18 mouse cellular contexts compared by ENCODE assay signal in genomic region chr11:81270518-81270917, GRCm38 (mm10).
DNase-seq lines count a peak whose midpoint lies in the region; ATAC-seq and TF ChIP-seq lines count a peak whose summit lies in the region.
"Had no signal": no experiment of that assay in that cellular context is flagged by ENCODE, and none has a peak within 500 bp of the region (broad histone marks: within the 10 kb centered on the region; RNA-seq: fewer than 3 reads in every experiment).

No protein-coding gene starts in this region.

- no peak overlapping the region for H3K27ac ChIP-seq in hindbrain, postnatal 0 days
- no peak overlapping the region for H3K27ac ChIP-seq in hindbrain, embryonic 12.5 days
- no peak overlapping the region for H3K27ac ChIP-seq in midbrain, embryonic 13.5 days
- H3K27ac ChIP-seq in midbrain, embryonic 15.5 days: no peak overlapping the region
- H3K27ac ChIP-seq: embryonic facial prominence, embryonic 15.5 days; limb, embryonic 13.5 days; liver, embryonic 15.5 days had no signal

- H3K27me3 ChIP-seq in hindbrain, postnatal 0 days (ENCODE audit: insufficient read depth, low read length): no peaks in the 10 kb centered on the region
- no peaks in the 10 kb centered on the region for H3K27me3 ChIP-seq in hindbrain, embryonic 12.5 days
- no peaks in the 10 kb centered on the region for H3K27me3 ChIP-seq in midbrain, embryonic 13.5 days
- H3K27me3 ChIP-seq in midbrain, embryonic 15.5 days (replicated peaks): no peaks in the 10 kb centered on the region
- H3K27me3 ChIP-seq: embryonic facial prominence, embryonic 15.5 days; limb, embryonic 13.5 days; liver, embryonic 15.5 days had no signal

- TF ChIP-seq CTCF in hindbrain, postnatal 0 days (IDR thresholded peaks at IDR 0.05; ENCODE audit: low read depth): no peak

- H3K36me3 ChIP-seq in hindbrain, postnatal 0 days (ENCODE audit: insufficient read depth, low read length): no peaks in the 10 kb centered on the region
- no peaks in the 10 kb centered on the region for H3K36me3 ChIP-seq in hindbrain, embryonic 12.5 days
- no peaks in the 10 kb centered on the region for H3K36me3 ChIP-seq in midbrain, embryonic 13.5 days
- H3K36me3 ChIP-seq in midbrain, embryonic 15.5 days (replicated peaks): no peaks in the 10 kb centered on the region
- H3K36me3 ChIP-seq: embryonic facial prominence, embryonic 15.5 days; limb, embryonic 13.5 days; liver, embryonic 15.5 days had no signal

- H3K4me2 ChIP-seq in hindbrain, postnatal 0 days (ENCODE audit: low read depth, low read length): no peak overlapping the region
- H3K4me2 ChIP-seq in hindbrain, embryonic 12.5 days (replicated peaks): no peak overlapping the region
- H3K4me2 ChIP-seq in midbrain, embryonic 13.5 days (replicated peaks): no peak overlapping the region
- H3K4me2 ChIP-seq in midbrain, embryonic 15.5 days: no peak overlapping the region
- H3K4me2 ChIP-seq: embryonic facial prominence, embryonic 15.5 days; limb, embryonic 13.5 days; liver, embryonic 15.5 days had no signal

- intact Hi-C loops in gastrocnemius, postnatal 36 days (cut with DNase I): no loop called here

- WGBS in hindbrain, postnatal 0 days: 35% methylated on average over 7 of the region's 7 CpGs
- WGBS in hindbrain, embryonic 12.5 days: 52% methylated on average over 7 of the region's 7 CpGs
- WGBS in midbrain, embryonic 13.5 days: 53% methylated on average over 7 of the region's 7 CpGs
- WGBS in midbrain, embryonic 15.5 days: 51% methylated on average over 7 of the region's 7 CpGs

- H3K4me1 ChIP-seq in hindbrain, postnatal 0 days (ENCODE audit: insufficient read depth, low read length): no peaks in the 10 kb centered on the region
- no peaks in the 10 kb centered on the region for H3K4me1 ChIP-seq in hindbrain, embryonic 12.5 days
- H3K4me1 ChIP-seq in midbrain, embryonic 13.5 days (replicated peaks): peaks cover 11% of the 10 kb centered on the region; the same call in 1 of the 2 replicates
- H3K4me1 ChIP-seq in midbrain, embryonic 15.5 days: peaks cover 14% of the 10 kb centered on the region
- H3K4me1 ChIP-seq: embryonic facial prominence, embryonic 15.5 days; liver, embryonic 15.5 days had no signal

- DNase-seq in embryo, embryonic 11 days: peak; percentile 32
- DNase-seq in embryo, embryonic 9.5 days (ENCODE audit: extremely low spot score): no peak
- peak; percentile 64 for DNase-seq in hindbrain, postnatal 0 days (ENCODE audit: low spot score)
- DNase-seq in mesoderm, embryonic 11.5 days (ENCODE audit: low read depth, low spot score): peak; percentile 27
- no peak for DNase-seq in gastrocnemius, postnatal 36 days
- DNase-seq: adrenal gland, adult 2 months; cerebellum, postnatal 36 days; heart, adult 18-20 months; heart, postnatal 4 days; kidney, postnatal 14 days; thymus, postnatal 14 days had no signal

- no peak overlapping the region for H3K9ac ChIP-seq in hindbrain, postnatal 0 days (replicated peaks; ENCODE audit: low read length)
- H3K9ac ChIP-seq in hindbrain, embryonic 12.5 days: no peak overlapping the region
- H3K9ac ChIP-seq in midbrain, embryonic 13.5 days (replicated peaks): no peak overlapping the region
- H3K9ac ChIP-seq in midbrain, embryonic 15.5 days: no peak overlapping the region
- H3K9ac ChIP-seq: embryonic facial prominence, embryonic 15.5 days; limb, embryonic 13.5 days; liver, embryonic 15.5 days had no signal

- ATAC-seq in hindbrain, postnatal 0 days: no peak
- no peak for ATAC-seq in hindbrain, embryonic 12.5 days (ENCODE audit: low FRiP score)
- ATAC-seq in midbrain, embryonic 13.5 days: 0 out of 2 replicates have a peak, but pooled peaks have one; percentile 11
- no peak for ATAC-seq in midbrain, embryonic 15.5 days (replicated peaks)
- ATAC-seq: intestine, postnatal 0 days had no signal

- 0 out of 2 replicates have a peak, but pooled peaks cover 2% of the 10 kb centered on the region for H3K9me3 ChIP-seq in hindbrain, postnatal 0 days (ENCODE audit: low read length)
- no peaks in the 10 kb centered on the region for H3K9me3 ChIP-seq in hindbrain, embryonic 12.5 days (replicated peaks)
- H3K9me3 ChIP-seq in midbrain, embryonic 13.5 days: peaks cover 4% of the 10 kb centered on the region; the same call in 1 of the 2 replicates
- no peaks in the 10 kb centered on the region for H3K9me3 ChIP-seq in midbrain, embryonic 15.5 days
- H3K9me3 ChIP-seq: embryonic facial prominence, embryonic 15.5 days; limb, embryonic 13.5 days; liver, embryonic 15.5 days had no signal

- no peak overlapping the region for H3K4me3 ChIP-seq in hindbrain, postnatal 0 days (ENCODE audit: low read length)
- no peak overlapping the region for H3K4me3 ChIP-seq in hindbrain, embryonic 12.5 days
- H3K4me3 ChIP-seq in midbrain, embryonic 13.5 days (replicated peaks): no peak overlapping the region
- no peak overlapping the region for H3K4me3 ChIP-seq in midbrain, embryonic 15.5 days
- H3K4me3 ChIP-seq: embryonic facial prominence, embryonic 15.5 days; limb, embryonic 13.5 days; liver, embryonic 15.5 days had no signal

Comparison
In these comparisons a context has a peak if more than half of its experiments do, and no peak if none do; other contexts are left out.
1. DNase-seq: peak in embryo, embryonic 11 days (single experiment), hindbrain, postnatal 0 days (single experiment) and mesoderm, embryonic 11.5 days (single experiment); none in embryo, embryonic 9.5 days (single experiment) and gastrocnemius, postnatal 36 days (0 of 2).